Mouse (Mus musculus) spleen, adult 2 months (tissue): ENCODE results near the gene Synm. TPM values are rescaled to one million over a fixed set of nuclear protein-coding genes. Genes with fewer than 3 reads are reported as not detected.

ENCODE experiments used
- DNase-seq, 2 experiments: peaks; one replicate each; pipeline versions ENCODE4 v3.0.0 to v3.0.0-alpha.2; 2012 to 2021; ENCODE audit warnings: low spot score in 2 of 2, low read depth in 1 of 2
- H3K27ac ChIP-seq: fragments of 200-500 bp; 2 replicates; pipeline ENCODE4 v1.5.1; 2012; ENCODE audit warnings: low read length, inconsistent platforms; ENCODE audit not compliant: insufficient read depth
- H3K27me3 ChIP-seq: fragments of 200-500 bp; 2 replicates; pipeline ENCODE4 v1.6.1; 2012; ENCODE audit warnings: mild to moderate bottlenecking, moderate library complexity, low read length, inconsistent platforms; ENCODE audit not compliant: control insufficient read depth, insufficient read depth
- H3K36me3 ChIP-seq: fragments of 200-500 bp; 2 replicates; pipeline ENCODE4 v1.6.1; 2012; ENCODE audit warnings: mild to moderate bottlenecking, low read length, inconsistent platforms; ENCODE audit not compliant: control insufficient read depth, insufficient read depth
- H3K4me1 ChIP-seq: fragments of 200-500 bp; 2 replicates; pipeline ENCODE4 v1.6.1; 2011; ENCODE audit warnings: inconsistent platforms; ENCODE audit not compliant: control insufficient read depth, insufficient read depth, insufficient read length
- H3K4me3 ChIP-seq: fragments of 200-500 bp; 2 replicates; pipeline ENCODE4 v1.5.1; 2011; ENCODE audit warnings: mild to moderate bottlenecking, inconsistent platforms; ENCODE audit not compliant: insufficient read depth, insufficient read length; ENCODE audit errors: extremely low read depth
- CTCF ChIP-seq: fragments of 200-500 bp; IDR thresholded peaks from 2 replicates; pipeline ENCODE4 v1.5.1; 2011; ENCODE audit warnings: mild to moderate bottlenecking, inconsistent platforms; ENCODE audit not compliant: insufficient read depth, insufficient read length, insufficient replicate concordance; ENCODE audit errors: extremely low read depth
- POLR2A ChIP-seq: fragments of 200-500 bp; IDR thresholded peaks from 2 replicates; pipeline ENCODE4 v1.6.1; 2011; ENCODE audit warnings: low read depth, low read length, inconsistent platforms
- WGBS: fragments of 180-500 bp; shearing (Covaris S2); methylation state at CpG from one replicate; pipeline ENCODE4 v1.1.7; 2018; 5-methylcytosine and 5-hydroxymethylcytosine counted together
- polyA plus RNA-seq: library from polyadenylated mRNA; depleted of rRNA; stranded (reverse); fragments of >200 nt; gene quantifications from 2 replicates; pipeline ENCODE4 v1.2.3, GENCODE M21; 2012

The Synm gene
- polyA plus RNA-seq, 1 experiment: 1.3 TPM

DNA sequence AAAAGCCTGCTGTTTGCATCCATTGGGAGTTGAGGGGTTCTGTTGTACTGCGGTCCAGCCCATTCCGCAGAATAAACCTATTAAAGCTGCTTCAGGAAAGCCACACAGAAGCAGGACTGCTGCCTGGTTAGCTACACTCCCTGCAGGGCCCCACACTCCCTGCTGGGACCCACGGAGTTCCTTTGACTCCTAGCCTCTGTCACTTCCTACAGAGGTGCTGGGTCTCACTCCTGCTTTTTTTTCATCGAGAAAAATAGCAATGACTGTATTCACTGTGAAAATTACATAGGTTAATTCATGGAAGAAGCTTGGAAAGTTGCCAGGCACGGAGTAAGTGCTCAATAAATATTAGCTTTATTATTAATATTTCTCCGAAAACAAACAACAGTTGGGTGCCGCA, 33.9 kb upstream of the Synm start:
- no peaks in the 10 kb centered on the region for H3K4me1 ChIP-seq
- no peak for DNase-seq
- no peak overlapping the region for H3K27ac ChIP-seq
- H3K36me3 ChIP-seq: no peaks in the 10 kb centered on the region
- H3K27me3 ChIP-seq: no peaks in the 10 kb centered on the region
- 79% methylated on average over 7 of the region's 7 CpGs for WGBS
- H3K4me3 ChIP-seq: no peak overlapping the region
- TF ChIP-seq POLR2A: no peak
- no peak for TF ChIP-seq CTCF

- WGBS: 76% methylated on average over 7 of the region's 7 CpGs
- H3K4me3 ChIP-seq: no peak overlapping the region
- no peak for DNase-seq
Observed at GRCm38 (mm10) chr7:67791256-67791655, 31.7 kb upstream of the Synm start.

GRCm38 (mm10) chr7:67788713-67789112, 29.2 kb upstream of the Synm start:
- TF ChIP-seq CTCF (peak; percentile 56; the same call in 1 of the 2 replicates), POLR2A (no peak)
- WGBS: 18% methylated on average over 10 of the region's 10 CpGs
- Histone ChIP-seq H3K27ac (no peak overlapping the region), H3K4me3 (no peak overlapping the region), H3K27me3 (no peaks in the 10 kb centered on the region), H3K36me3 (no peaks in the 10 kb centered on the region), H3K4me1 (no peaks in the 10 kb centered on the region)
- peak in 1 of 2 experiments; percentile 24 for DNase-seq

More at GRCm38 (mm10) chr7:67791256-67791655, 31.7 kb upstream of the Synm start:
- TF ChIP-seq CTCF (no peak), POLR2A (no peak)
- Histone ChIP-seq H3K27ac (no peak overlapping the region), H3K27me3 (no peaks in the 10 kb centered on the region), H3K4me1 (no peaks in the 10 kb centered on the region), H3K36me3 (no peaks in the 10 kb centered on the region)

- no peak overlapping the region for H3K27ac ChIP-seq
- no peak overlapping the region for H3K4me3 ChIP-seq
- TF ChIP-seq POLR2A (no peak), CTCF (no peak)
- no peaks in the 10 kb centered on the region for H3K27me3 ChIP-seq
- WGBS: 75% methylated on average over 2 of the region's 2 CpGs
- DNase-seq: no peak
- no peaks in the 10 kb centered on the region for H3K4me1 ChIP-seq
- no peaks in the 10 kb centered on the region for H3K36me3 ChIP-seq
Observed at GRCm38 (mm10) chr7:67787861-67788260, 28.3 kb upstream of the Synm start.

DNA sequence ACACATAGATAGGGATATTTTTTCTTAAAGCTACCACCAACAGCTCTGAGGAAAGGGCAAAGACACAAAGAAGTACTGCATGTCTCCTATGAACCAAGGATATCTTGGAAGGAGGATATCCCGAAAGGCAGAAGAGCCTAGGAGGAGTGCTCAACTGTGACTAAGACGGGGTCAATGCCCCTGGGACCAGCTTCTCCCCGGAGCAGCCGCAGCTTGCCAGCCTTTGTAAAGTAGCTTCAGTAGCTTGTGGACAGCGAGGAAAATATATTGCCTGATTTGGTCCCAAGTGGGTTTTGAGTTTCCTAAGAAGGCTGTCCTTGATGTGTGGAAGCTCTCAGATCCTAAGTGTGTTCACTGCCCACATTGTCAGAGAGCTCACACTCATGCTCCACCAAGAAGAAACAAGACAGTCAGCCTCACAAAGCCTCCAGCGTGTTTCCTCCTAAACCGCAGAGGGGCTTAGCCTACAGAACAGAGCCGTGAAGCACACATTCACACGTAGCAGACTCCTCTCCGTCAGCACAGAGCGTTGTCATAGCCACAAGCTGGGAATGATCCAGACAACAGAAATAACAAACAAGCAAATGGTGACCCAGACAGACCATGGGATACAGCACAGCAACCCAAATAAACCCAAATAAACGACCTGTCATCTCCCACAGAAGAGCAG, 17.2 kb upstream of the Synm start:
- 76% methylated on average over 12 of the region's 12 CpGs for WGBS
- Histone ChIP-seq H3K4me1 (no peaks in the 10 kb centered on the region), H3K27ac (no peak overlapping the region), H3K27me3 (no peaks in the 10 kb centered on the region), H3K36me3 (no peaks in the 10 kb centered on the region), H3K4me3 (no peak overlapping the region)
- TF ChIP-seq POLR2A: no peak
- TF ChIP-seq CTCF: no peak
- no peak for DNase-seq

- Histone ChIP-seq H3K36me3 (no peaks in the 10 kb centered on the region), H3K4me3 (no peak overlapping the region), H3K4me1 (no peaks in the 10 kb centered on the region), H3K27me3 (no peaks in the 10 kb centered on the region), H3K27ac (no peak overlapping the region)
- 41% methylated on average over 3 of the region's 3 CpGs for WGBS
- TF ChIP-seq POLR2A (no peak), CTCF (no peak)
- DNase-seq: no peak
Observed at GRCm38 (mm10) chr7:67775623-67776022, 16.1 kb upstream of the Synm start.

DNA sequence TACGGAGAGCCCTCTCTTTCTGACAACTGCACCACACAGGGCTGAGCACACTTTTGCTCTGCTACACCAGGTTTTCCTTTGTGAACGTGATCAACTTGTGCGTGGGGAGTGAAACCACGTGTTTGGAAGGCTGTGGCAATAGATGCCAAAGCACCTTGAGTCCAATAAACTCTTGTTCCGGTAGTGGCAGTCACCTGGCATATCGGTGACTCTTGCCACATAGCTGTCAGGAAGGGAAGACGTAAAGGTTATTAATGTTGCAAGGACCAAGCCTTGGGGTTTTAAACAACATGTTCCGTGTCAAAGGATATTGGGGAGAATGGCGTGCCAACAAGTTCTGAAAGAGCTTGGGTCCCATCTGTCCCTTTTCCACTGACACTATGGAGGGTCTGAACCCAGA, 12.7 kb upstream of the Synm start:
- no peak for DNase-seq
- no peaks in the 10 kb centered on the region for H3K36me3 ChIP-seq
- 87% methylated on average over 9 of the region's 9 CpGs for WGBS
- TF ChIP-seq POLR2A: no peak
- no peak for TF ChIP-seq CTCF
- no peaks in the 10 kb centered on the region for H3K27me3 ChIP-seq
- no peak overlapping the region for H3K4me3 ChIP-seq
- H3K4me1 ChIP-seq: no peaks in the 10 kb centered on the region
- H3K27ac ChIP-seq: no peak overlapping the region

- H3K4me3 ChIP-seq: no peak overlapping the region
- 89% methylated on average over 5 of the region's 5 CpGs for WGBS
- H3K27me3 ChIP-seq: no peaks in the 10 kb centered on the region
- DNase-seq: no peak
- no peaks in the 10 kb centered on the region for H3K4me1 ChIP-seq
- TF ChIP-seq POLR2A: no peak
- no peak for TF ChIP-seq CTCF
- no peak overlapping the region for H3K27ac ChIP-seq
- no peaks in the 10 kb centered on the region for H3K36me3 ChIP-seq
Observed at GRCm38 (mm10) chr7:67769487-67769886, 9.9 kb upstream of the Synm start.
